Mouse (Mus musculus) gastrocnemius, postnatal 10 days (tissue): Measurements from ENCODE around the gene Uaca. TPM values are rescaled to one million over a fixed set of nuclear protein-coding genes. Genes with fewer than 3 reads are reported as not detected.

ENCODE experiments used
- DNase-seq: peaks from one replicate; pipeline ENCODE4 v3.0.0; 2021; ENCODE audit warnings: mixed read lengths
- long read RNA-seq, 2 experiments: library from polyadenylated mRNA; stranded (forward); transcript quantifications; one replicate each; pipeline ENCODE4 v2.0.0; 2021
- total RNA-seq, 2 experiments: library from RNA; stranded (reverse); gene quantifications; 2 replicates each; pipeline ENCODE4 v1.2.3; 2021

The Uaca gene
- total RNA-seq = 10 to 100 TPM; 84.9 to 90.4 TPM
- long read RNA-seq, experiment 1, full-length matches to known transcripts = 89 of 216 reads
- long read RNA-seq, experiment 1, partial matches to known transcripts = 37 of 216 reads
- long read RNA-seq, experiment 1, other reads (novel, unspliced or antisense) = 90 of 216 reads
- long read RNA-seq, experiment 2, full-length matches to known transcripts = 53 of 128 reads
- long read RNA-seq, experiment 2, partial matches to known transcripts = 33 of 128 reads
- long read RNA-seq, experiment 2, other reads (novel, unspliced or antisense) = 42 of 128 reads

- DNase-seq = peak; percentile 95
Observed at GRCm38 (mm10) chr9:60794210-60794840, at the start of gene Uaca. Uaca (plus strand) TSS chr9:60794542.

- DNase-seq = no peak
Observed at GRCm38 (mm10) chr9:60744971-60745370, 49.4 kb upstream of the Uaca start.

GRCm38 (mm10) chr9:60746561-60746960 is 47.8 kb upstream of the Uaca start:
- no peak for DNase-seq

DNA sequence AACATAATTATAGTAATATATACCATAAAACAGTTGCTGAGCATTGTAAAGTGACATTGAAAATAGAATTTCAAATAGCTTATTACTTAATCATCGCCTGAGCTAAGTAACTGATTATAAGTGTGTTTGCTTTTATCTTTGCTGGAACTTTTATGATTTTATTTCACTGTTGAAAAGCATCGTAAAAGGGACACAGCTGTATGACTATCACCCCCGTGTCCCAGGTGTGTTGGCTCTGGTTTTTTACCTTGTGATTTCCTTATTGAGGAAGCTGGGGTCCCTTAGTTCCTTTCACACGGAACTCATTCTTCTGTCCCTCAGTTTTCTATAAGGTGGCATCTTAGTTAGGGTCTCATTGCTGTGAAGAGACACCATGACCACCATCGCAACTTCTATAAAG is 46.7 kb upstream of the Uaca start:
- DNase-seq = no peak

DNA sequence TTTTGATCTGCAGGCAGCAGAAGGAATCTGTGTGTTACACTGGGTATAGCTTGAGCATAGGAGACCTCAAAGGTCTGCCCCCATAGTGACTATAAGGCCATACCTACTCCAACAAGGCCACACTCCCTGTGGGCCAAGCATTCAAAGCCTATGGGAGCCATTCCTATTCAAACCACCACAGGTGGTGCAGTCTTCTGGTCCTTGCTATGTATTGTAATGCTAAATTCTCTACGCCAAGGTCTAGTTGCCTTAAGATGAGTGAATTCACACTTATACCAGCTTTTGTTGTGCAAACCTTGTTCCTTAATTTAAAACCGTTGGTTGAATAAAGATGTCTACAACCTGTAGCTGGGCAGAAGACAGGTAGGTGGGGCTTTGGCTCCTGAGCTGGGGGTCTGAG is 46.2 kb upstream of the Uaca start:
- DNase-seq = no peak

DNA sequence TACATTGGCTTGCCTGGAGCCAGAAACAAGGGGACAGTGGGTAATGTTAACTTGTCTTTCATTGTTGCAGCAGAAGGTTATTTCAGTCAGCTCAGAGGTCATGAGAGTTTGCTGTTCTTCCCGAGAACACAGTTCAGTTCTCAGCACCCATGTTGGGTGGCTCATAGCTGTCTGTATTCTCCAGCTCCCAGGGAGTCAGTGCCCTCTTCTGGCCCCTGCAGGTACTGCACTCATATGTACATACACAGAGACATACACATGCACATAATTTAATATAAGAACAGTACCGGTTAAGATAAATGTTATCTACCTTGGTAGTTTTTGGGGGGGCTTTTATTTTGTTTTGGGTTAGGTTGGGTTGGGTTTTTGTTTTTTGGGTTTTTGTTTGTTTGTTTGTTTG is 45.2 kb upstream of the Uaca start:
- no peak for DNase-seq

- DNase-seq = no peak
Observed at GRCm38 (mm10) chr9:60751098-60751497, 43.2 kb upstream of the Uaca start.

- no peak for DNase-seq
Observed at GRCm38 (mm10) chr9:60751971-60752370, 42.4 kb upstream of the Uaca start.

- no peak for DNase-seq
Observed at GRCm38 (mm10) chr9:60752636-60753035, 41.7 kb upstream of the Uaca start.

- peak; percentile 80 for DNase-seq
Observed at GRCm38 (mm10) chr9:60756258-60756657, 38.1 kb upstream of the Uaca start.

GRCm38 (mm10) chr9:60756866-60757740 is 37.2 kb upstream of the Uaca start:
- no peak for DNase-seq

GRCm38 (mm10) chr9:60757817-60758216 is 36.5 kb upstream of the Uaca start:
- DNase-seq = no peak

DNA sequence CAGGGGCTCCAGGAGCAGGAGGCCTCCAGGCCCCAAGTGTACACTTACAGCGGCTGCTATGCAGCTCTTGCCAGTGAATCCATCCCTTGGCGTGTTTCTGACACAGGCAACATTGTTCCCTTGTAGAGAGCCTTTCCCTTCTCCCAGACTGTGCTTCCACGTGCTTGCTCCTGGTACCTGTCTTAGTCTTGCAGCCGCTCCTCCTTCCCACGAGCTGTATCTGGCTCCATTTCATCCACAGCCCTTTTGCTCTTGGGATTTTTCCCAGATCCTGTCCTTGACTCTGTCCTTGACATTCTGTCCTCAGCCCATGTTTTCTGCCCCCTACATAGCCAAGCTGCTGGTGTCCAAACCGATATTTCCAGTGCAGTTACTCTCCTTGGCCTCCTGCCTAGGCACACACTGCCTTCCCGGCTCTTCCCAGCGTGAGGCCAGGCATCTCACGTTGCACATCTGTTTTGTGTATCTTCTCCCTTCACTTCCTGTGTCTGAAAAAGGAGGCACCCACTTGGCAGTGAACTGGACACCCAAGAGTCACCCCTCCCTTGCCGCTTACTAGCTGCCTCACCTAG is 34.8 kb upstream of the Uaca start:
- DNase-seq = peak; percentile 57

DNA sequence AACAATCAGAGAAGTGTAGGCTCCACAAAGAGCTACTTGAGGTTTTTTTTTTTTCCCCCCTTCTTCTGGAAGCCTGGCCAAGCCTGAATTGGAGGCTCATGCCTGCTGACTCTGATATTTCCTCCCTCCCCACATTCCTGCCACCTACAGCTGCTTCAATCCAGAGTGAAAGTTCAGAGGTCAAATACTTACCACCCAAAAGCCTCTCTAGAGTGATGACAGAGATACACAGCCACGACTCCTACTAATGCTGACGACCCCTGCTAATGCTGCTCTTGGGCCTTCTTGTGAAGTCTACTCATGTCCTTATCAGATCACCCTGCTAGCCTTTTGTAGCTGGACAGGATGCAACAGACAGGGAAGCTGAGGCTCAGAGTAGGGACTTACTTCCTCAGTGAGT is 29.2 kb upstream of the Uaca start:
- no peak for DNase-seq

GRCm38 (mm10) chr9:60768393-60768792 is 25.9 kb upstream of the Uaca start:
- peak; percentile 27 for DNase-seq

GRCm38 (mm10) chr9:60769711-60770111 is 24.6 kb upstream of the Uaca start:
- no peak for DNase-seq

- no peak for DNase-seq
Observed at GRCm38 (mm10) chr9:60773713-60774112, 20.6 kb upstream of the Uaca start.

DNA sequence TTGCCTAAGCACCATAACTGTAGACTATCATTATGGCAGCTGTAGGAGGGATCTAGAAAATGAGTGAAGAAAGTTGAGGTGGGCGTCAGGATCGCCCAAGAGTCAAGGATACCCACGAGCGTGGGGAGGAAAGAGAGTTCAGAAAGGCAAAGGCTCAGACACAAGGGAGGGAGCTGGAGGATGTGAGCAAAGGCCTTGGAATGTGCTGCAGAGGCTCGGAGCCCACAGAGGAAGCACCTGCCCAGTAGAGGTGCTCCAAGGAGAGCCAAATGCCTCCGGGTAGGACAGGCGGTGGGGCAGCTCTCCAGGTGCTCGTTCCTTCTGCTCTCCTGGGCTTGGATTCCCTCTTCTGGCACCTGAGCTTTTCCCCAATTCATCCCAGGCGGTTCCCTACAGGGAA is 17.4 kb upstream of the Uaca start:
- DNase-seq = no peak

- no peak for DNase-seq
Observed at GRCm38 (mm10) chr9:60782057-60782789, 12.1 kb upstream of the Uaca start.

DNA sequence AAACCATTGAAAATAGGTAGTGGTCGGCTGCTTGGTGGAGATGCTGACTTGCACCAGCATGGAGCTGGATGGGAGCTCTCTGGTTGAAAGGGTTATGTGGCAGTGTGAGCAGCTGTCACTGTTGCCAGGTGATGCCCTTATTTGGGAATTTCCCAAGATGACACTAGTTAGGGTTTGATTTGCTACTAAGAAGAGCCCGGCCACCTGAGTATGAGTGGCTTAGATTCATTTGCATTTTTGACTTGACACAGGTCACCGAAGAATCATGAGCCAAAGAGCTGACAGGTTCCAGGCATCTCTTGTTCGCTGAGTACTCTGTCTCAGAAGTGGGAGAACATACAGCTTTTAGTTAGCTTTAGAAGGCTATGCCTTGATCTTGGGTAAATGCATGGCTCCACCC is 9.3 kb upstream of the Uaca start:
- no peak for DNase-seq

GRCm38 (mm10) chr9:60787517-60788110 is 6.7 kb upstream of the Uaca start:
- no peak for DNase-seq

DNA sequence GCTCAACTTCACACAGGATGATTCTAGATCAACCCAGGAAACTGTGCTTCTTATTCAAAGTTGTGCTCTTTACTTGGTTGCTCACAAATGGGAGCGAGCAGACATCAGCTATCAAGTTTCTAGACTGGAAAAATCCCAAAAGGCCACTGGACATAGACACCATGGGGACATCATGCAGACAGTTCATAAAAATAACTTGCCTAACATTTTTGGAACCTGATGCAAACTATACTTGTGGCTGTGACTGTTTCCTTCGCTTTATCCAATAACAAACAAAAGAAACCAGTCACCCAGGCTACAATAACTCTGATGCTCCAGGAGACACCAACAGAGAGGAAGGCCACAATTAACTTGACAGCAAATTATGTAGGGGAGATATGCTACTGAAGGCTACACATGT is 4.1 kb upstream of the Uaca start:
- no peak for DNase-seq
